Mouse (Mus musculus) forebrain, embryonic 15.5 days (tissue): Measurements from ENCODE around the gene Cdc42ep2. TPM values are rescaled to one million over a fixed set of nuclear protein-coding genes. Genes with fewer than 3 reads are reported as not detected.
A peak's percentile ranks its signal among the peaks of the same experiment; 100 is the strongest.

Experiments
- ATAC-seq: fragments of 200-750 bp; cut with Nextera tagmentation; replicated peaks from 2 replicates; pipeline ENCODE4 v1.8.0; 2017; ENCODE audit warnings: mild to moderate bottlenecking, moderate TSS enrichment, moderate library complexity
- H3K27ac ChIP-seq: fragments of 300-500 bp; sonication (generic); replicated peaks from 2 replicates; pipeline ENCODE4 v1.5.1; 2015; ENCODE audit warnings: mild to moderate bottlenecking, inconsistent platforms
- H3K27me3 ChIP-seq: fragments of 300-500 bp; sonication (generic); 2 replicates; pipeline ENCODE4 v1.6.1; 2015; ENCODE audit warnings: inconsistent platforms
- H3K36me3 ChIP-seq: fragments of 300-500 bp; sonication (generic); 2 replicates; pipeline ENCODE4 v1.6.1; 2015; ENCODE audit warnings: mild to moderate bottlenecking, inconsistent platforms
- H3K4me1 ChIP-seq: fragments of 300-500 bp; sonication (generic); 2 replicates; pipeline ENCODE4 v1.6.1; 2015; ENCODE audit warnings: inconsistent platforms
- H3K4me2 ChIP-seq: fragments of 300-500 bp; sonication (generic); replicated peaks from 2 replicates; pipeline ENCODE4 v1.6.1; 2015; ENCODE audit warnings: mild to moderate bottlenecking, inconsistent platforms
- H3K4me3 ChIP-seq: fragments of 300-500 bp; sonication (generic); 2 replicates; pipeline ENCODE4 v1.5.1; 2015; ENCODE audit warnings: mild to moderate bottlenecking, inconsistent platforms
- H3K9ac ChIP-seq: fragments of 300-500 bp; sonication (generic); replicated peaks from 2 replicates; pipeline ENCODE4 v1.6.1; 2015; ENCODE audit warnings: mild to moderate bottlenecking, inconsistent platforms
- H3K9me3 ChIP-seq: fragments of 300-500 bp; sonication (generic); 2 replicates; pipeline ENCODE4 v1.6.1; 2016; ENCODE audit warnings: inconsistent platforms
- WGBS: fragments of 180-500 bp; shearing (Covaris S2); methylation state at CpG from one replicate; pipeline ENCODE4 v1.1.7; 2015; ENCODE audit warnings: mixed read lengths; 5-methylcytosine and 5-hydroxymethylcytosine counted together
- polyA plus RNA-seq: library from polyadenylated mRNA; unstranded; fragments of >200 nt; fragmentation: Nextera tagmentation; extraction: Ambion mirVana; gene quantifications from 2 replicates; pipeline ENCODE4 v1.2.1, GENCODE M21; 2015

The Cdc42ep2 gene
- polyA plus RNA-seq, 1 experiment from 2014 or later = 10.1 TPM

DNA sequence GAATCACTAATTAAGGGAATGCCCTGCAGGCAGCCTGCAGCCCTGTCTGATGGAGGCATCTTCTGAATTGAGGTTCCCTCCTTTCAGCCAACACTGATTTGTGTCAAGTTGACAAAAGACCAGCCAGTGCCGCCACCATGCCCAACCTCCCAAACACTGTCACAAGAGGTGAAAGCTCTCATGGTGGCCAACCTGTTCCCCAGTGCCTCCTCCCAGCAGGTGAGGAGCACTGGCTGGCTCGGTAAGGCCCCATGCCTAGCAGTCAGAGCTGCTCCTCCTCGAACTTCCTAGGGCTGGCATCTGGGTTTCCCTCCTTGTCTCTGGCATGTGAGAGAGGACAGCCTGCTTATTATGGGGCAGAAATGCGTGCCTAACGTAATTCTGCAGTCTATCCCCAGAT is 15.1 kb upstream of the Cdc42ep2 start:
- Histone ChIP-seq H3K36me3 (no peaks in the 10 kb centered on the region), H3K4me3 (no peak overlapping the region), H3K9ac (no peak overlapping the region), H3K27ac (peak overlapping the region; percentile 68), H3K27me3 (no peaks in the 10 kb centered on the region), H3K9me3 (no peaks in the 10 kb centered on the region), H3K4me2 (no peak overlapping the region), H3K4me1 (peaks cover 25% of the 10 kb centered on the region)
- whole genome bisulfite sequencing = 60% methylated on average over 5 of the region's 5 CpGs
- ATAC-seq = 0 out of 2 replicates have a peak, but pooled peaks have one; percentile 4

DNA sequence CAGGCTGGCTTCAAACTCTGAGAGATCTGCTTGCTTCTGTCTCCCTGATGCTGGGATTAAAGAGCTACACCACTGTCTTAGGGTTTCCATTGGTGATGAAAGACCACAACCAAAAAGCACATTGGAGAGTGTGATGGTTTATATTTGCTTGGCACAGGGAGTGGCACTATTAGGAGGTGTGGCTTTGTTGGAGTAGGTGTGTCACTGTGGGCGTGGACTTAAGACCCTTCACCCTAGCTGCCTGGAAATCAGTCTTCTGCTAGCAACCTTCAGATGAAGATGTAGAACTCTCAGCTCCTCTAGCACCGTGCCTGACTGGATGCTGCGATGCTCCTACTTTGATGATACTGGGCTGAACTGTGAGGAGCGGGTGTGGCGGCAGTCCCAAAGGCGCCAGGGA is 13.9 kb upstream of the Cdc42ep2 start:
- Histone ChIP-seq H3K9me3 (no peaks in the 10 kb centered on the region), H3K27me3 (no peaks in the 10 kb centered on the region), H3K27ac (no peak overlapping the region), H3K36me3 (no peaks in the 10 kb centered on the region), H3K9ac (no peak overlapping the region), H3K4me3 (no peak overlapping the region), H3K4me1 (peaks cover 25% of the 10 kb centered on the region), H3K4me2 (no peak overlapping the region)
- 91% methylated on average over 6 of the region's 6 CpGs for WGBS
- no peak for ATAC-seq

DNA sequence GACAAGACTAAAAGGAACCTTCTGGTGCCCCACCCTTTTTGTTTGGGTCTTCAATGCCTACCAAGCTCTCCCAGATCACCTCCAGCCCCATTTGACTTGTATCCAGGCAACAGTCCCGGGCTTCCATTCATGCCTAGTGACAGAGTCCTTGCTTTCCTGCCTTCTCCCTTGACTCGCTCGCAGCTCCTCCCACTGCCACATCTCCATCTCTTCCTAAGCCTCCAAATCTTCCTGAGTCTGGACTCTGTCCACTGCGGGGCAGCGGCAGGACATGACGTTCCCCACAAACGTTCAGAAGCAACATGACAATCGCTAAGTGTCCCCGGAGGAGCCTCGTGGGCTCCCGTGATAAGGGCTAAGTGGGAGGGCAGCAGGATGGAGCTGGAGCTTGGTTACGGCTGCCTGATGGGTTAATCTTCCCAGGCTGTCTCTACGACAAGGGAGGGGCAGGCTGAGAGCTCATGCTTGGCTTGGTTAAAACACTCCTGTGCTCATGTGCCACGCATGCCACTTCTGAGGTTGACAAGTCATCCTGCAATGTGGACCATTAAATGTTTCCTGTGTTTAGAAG is 13.3 kb upstream of the Cdc42ep2 start:
- 33% methylated on average over 14 of the region's 14 CpGs for WGBS
- Histone ChIP-seq H3K36me3 (no peaks in the 10 kb centered on the region), H3K9ac (no peak overlapping the region), H3K27me3 (no peaks in the 10 kb centered on the region), H3K4me3 (no peak overlapping the region), H3K4me1 (peaks cover 25% of the 10 kb centered on the region), H3K9me3 (no peaks in the 10 kb centered on the region), H3K27ac (no peak overlapping the region), H3K4me2 (peak overlapping the region; percentile 4; the same call in 1 of the 2 replicates)
- no peak for ATAC-seq

DNA sequence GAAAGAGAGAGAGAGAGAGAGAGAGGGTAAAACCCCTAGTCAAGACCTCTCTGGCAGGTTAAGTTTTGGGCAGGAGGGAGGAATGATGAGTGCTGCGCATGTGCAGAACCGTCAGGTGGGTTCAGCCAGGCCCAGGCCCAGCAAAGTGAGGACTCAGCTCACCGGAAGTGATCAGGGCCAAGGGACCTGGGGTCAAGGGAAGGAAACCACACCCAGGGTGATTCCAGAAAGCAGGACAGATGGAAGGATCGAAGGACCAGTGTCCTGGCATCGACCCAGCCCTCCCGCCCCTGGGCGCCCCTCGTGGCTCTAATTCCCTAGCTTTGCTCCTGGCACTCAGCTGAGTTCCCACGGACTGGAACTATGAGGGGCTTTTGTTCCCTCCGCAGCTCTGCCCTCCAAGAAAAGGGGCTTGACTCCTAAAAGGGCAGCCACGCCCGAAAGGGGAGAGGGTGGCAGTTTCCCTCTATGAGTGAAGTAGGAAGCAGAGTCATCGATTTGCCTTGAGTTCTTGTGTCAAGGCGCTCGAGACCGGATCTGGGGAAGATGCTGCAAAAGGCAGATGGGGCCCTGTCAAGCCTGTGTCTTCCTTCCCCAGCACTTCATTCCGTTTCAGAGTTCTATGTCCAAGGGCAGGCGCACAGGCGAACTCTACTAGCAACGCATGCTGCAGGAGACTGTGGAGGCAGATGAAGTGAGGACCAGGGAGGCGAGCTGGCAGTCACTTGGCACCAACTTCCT is 12.6 kb upstream of the Cdc42ep2 start:
- no peak overlapping the region for H3K4me3 ChIP-seq
- ATAC-seq = no peak
- no peak overlapping the region for H3K27ac ChIP-seq
- no peaks in the 10 kb centered on the region for H3K9me3 ChIP-seq
- H3K4me2 ChIP-seq = peak overlapping the region; percentile 4; the same call in 1 of the 2 replicates
- H3K9ac ChIP-seq = no peak overlapping the region
- H3K4me1 ChIP-seq = peaks cover 25% of the 10 kb centered on the region
- H3K27me3 ChIP-seq = no peaks in the 10 kb centered on the region
- 56% methylated on average over 20 of the region's 21 CpGs for WGBS
- no peaks in the 10 kb centered on the region for H3K36me3 ChIP-seq

DNA sequence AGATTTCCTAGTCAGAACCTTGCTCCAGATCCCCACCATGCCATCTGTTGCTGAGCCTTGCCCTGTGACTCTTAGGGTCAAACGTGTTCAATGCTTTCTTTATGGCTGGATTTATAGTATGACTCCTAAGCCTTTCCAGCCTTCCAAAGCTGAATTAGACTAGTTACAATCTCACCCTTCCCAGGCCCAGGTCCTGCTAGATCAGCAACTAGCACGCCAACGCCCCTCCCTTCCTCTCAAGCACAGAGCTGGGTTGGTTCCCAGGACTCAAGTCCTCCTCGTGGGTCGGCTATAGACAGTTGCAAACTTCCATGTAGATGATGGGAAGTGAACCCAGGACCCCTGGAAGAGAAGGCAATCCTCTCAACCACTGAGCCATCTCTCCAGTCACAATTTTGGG is 11.1 kb upstream of the Cdc42ep2 start:
- H3K9me3 ChIP-seq = no peaks in the 10 kb centered on the region
- no peaks in the 10 kb centered on the region for H3K36me3 ChIP-seq
- peaks cover 24% of the 10 kb centered on the region for H3K4me1 ChIP-seq
- no peak overlapping the region for H3K9ac ChIP-seq
- H3K4me3 ChIP-seq = no peak overlapping the region
- no peak for ATAC-seq
- H3K27me3 ChIP-seq = no peaks in the 10 kb centered on the region
- H3K4me2 ChIP-seq = no peak overlapping the region
- WGBS = 82% methylated on average over 5 of the region's 5 CpGs
- no peak overlapping the region for H3K27ac ChIP-seq

DNA sequence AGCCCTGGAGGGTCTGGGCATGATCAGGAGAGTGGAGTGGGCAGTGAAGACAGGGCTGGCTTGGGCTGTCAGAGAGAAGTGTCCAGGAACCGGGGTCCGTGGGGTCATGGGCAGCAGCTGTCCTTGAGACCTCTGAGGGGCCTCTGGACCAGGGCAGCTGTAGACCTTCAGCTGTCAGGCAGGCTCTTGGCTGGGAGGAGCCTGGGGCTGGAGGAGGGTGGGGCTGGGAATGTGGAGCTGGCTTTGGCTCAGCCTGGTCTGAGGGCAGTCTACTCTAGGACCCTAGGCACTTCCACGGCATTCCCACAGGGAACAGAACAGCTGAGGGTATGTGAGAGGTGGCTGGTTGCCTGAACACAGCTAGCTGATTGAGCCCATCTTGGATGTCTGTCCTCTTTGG is 10.7 kb upstream of the Cdc42ep2 start:
- Histone ChIP-seq H3K4me3 (no peak overlapping the region), H3K4me1 (peaks cover 20% of the 10 kb centered on the region), H3K9me3 (no peaks in the 10 kb centered on the region), H3K27ac (no peak overlapping the region), H3K9ac (no peak overlapping the region), H3K27me3 (no peaks in the 10 kb centered on the region), H3K36me3 (no peaks in the 10 kb centered on the region), H3K4me2 (no peak overlapping the region)
- no peak for ATAC-seq
- WGBS = 80% methylated on average over 3 of the region's 3 CpGs

DNA sequence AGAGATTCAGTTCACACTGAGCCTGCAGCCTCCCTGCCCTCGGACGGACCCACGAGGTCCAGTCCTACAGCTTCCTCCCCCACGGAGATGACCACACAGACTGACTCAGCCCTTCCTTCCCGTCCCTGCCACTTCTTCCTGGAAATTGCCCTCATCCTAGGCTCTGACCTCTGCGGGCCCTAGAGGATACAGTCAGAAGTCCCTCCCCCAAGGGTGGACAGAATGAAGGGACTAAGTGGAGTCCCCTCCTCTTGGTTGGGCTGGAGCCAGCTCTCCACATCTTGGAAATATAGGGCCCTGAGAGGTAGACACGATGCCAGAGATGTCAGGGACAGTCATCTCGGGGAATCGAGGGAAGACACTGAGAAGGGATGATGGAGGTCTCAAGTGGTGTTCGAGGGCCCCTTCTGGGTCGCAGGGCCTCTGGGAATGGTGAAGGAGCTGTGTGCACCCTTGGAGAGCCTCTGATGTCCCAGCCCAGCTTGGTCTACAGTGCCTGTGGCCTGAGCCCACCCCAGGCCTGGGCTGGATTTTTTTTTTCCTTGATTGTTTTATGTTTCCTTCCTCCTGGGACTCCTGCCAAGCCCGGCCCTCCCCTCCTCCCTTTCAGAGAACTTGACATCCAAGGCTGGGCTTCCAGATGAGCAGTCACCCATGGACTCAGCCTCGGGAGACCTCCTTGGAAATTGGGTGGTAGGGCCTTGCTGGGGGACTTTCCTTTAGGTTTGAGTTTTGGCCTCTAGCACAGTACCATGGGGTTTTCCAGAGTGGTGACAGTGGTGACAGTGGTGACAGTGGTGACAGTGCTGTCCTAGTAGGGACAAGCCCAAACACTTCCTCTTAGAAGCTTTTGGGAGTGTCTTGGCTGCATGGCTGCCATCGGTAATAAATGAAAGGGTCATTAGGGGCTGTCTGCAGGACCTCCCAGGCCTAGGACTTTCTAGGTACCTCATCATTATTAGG is 5.3 kb upstream of the Cdc42ep2 start:
- no peak for ATAC-seq
- no peak overlapping the region for H3K9ac ChIP-seq

DNA sequence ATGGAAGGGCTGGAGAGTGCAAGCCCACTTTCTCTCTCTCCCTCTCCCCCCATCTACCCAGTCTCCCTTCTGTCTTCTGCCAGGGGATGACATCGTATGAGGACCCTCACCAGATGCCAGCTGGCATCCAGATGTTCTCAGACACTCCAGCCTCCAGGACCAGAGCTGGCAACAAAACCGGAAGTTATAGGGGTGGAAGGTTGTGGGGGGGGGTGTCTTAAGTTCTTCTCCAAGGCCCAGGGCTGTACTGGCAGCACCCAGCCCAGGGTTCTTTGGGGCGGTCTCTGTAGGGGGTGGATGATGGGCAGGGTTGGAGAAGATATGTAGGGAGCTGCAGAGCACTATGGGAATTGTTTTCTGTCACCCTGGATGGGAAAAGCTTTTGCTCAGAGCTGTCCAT is 3.9 kb upstream of the Cdc42ep2 start:
- H3K4me1 ChIP-seq = peaks cover 19% of the 10 kb centered on the region
- H3K4me2 ChIP-seq = no peak overlapping the region
- ATAC-seq = no peak
- WGBS = 80% methylated on average over 3 of the region's 3 CpGs
- no peak overlapping the region for H3K4me3 ChIP-seq
- H3K27me3 ChIP-seq = no peaks in the 10 kb centered on the region
- no peaks in the 10 kb centered on the region for H3K36me3 ChIP-seq
- H3K9me3 ChIP-seq = no peaks in the 10 kb centered on the region
- H3K9ac ChIP-seq = no peak overlapping the region
- H3K27ac ChIP-seq = no peak overlapping the region

More for the DNA sequence above, 5.3 kb upstream of the Cdc42ep2 start:
- Histone ChIP-seq H3K36me3 (no peaks in the 10 kb centered on the region), H3K4me3 (no peak overlapping the region), H3K9me3 (no peaks in the 10 kb centered on the region), H3K27ac (no peak overlapping the region), H3K4me2 (no peak overlapping the region), H3K4me1 (peaks cover 16% of the 10 kb centered on the region), H3K27me3 (no peaks in the 10 kb centered on the region)
- 71% methylated on average over 14 of the region's 14 CpGs for WGBS

DNA sequence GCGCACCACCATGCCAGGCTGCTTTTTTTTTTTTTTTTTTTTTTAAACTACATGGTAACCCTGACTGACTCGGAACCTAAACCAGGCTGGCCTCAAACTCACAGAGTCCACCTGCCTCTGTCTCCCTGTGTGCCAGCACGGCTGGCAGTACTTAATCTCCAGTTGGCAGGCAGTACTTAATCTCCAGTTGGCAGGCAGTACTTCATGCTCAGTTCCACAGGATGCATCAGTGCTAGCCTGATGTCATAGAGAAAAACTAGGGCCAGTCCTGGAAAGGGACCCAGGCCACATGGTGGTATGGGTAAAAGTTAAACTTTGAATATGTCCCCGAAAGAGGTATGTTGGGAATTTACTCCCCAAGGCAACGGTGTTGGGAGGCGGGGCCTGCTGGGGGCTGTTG is 3.5 kb upstream of the Cdc42ep2 start:
- no peak overlapping the region for H3K27ac ChIP-seq
- ATAC-seq = no peak
- 77% methylated on average over 6 of the region's 6 CpGs for WGBS
- H3K27me3 ChIP-seq = no peaks in the 10 kb centered on the region
- no peak overlapping the region for H3K4me3 ChIP-seq
- no peak overlapping the region for H3K4me2 ChIP-seq
- H3K36me3 ChIP-seq = no peaks in the 10 kb centered on the region
- H3K9me3 ChIP-seq = no peaks in the 10 kb centered on the region
- no peak overlapping the region for H3K9ac ChIP-seq
- peaks cover 20% of the 10 kb centered on the region for H3K4me1 ChIP-seq

DNA sequence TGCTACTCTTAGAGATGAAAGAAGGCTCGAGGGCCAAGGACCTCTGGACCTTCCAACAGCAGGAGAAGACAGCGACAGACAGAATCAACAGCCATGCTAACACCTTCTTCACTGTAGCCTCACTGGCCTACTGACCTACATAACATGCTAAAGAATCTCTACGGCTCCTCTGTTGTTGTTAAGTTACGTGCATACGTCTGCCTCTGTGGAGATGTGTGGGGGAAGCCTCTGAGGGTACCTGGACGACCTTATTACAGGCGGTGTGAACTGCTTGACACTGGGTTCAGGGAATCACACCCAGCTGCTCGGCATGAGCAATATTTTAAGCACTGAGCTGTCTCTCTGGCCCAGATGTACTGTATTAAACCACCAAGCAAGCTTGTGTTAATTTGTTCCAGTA is 2.9 kb upstream of the Cdc42ep2 start:
- peaks cover 20% of the 10 kb centered on the region for H3K4me1 ChIP-seq
- H3K36me3 ChIP-seq = no peaks in the 10 kb centered on the region
- 78% methylated on average over 8 of the region's 8 CpGs for WGBS
- H3K4me2 ChIP-seq = no peak overlapping the region
- no peak for ATAC-seq
- H3K9ac ChIP-seq = no peak overlapping the region
- H3K27ac ChIP-seq = no peak overlapping the region
- no peak overlapping the region for H3K4me3 ChIP-seq
- H3K27me3 ChIP-seq = no peaks in the 10 kb centered on the region
- H3K9me3 ChIP-seq = no peaks in the 10 kb centered on the region

DNA sequence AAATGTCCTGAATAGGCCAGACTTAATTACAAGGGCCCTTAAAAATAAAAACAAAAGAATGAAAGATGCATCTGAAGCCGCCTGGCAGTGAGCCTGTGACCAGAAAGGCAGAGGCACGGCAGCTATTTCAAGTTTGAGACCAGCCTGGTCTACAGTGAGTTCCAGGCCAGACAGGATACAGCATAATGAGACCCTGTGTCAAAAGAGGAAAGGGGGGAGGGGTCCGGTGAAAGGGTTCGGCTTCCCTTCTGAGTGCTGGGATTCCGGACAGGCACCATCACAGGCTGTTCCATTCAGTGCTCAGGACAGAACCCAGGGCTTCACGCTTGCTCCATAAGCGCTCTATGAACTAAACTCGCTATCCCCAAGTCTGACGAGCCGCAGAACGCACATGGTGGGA is 2.4 kb upstream of the Cdc42ep2 start:
- no peak overlapping the region for H3K4me3 ChIP-seq
- no peak overlapping the region for H3K27ac ChIP-seq
- ATAC-seq = no peak
- no peaks in the 10 kb centered on the region for H3K9me3 ChIP-seq
- no peak overlapping the region for H3K4me2 ChIP-seq
- H3K4me1 ChIP-seq = peaks cover 21% of the 10 kb centered on the region
- no peaks in the 10 kb centered on the region for H3K36me3 ChIP-seq
- no peak overlapping the region for H3K9ac ChIP-seq
- WGBS = 70% methylated on average over 11 of the region's 11 CpGs
- no peaks in the 10 kb centered on the region for H3K27me3 ChIP-seq

DNA sequence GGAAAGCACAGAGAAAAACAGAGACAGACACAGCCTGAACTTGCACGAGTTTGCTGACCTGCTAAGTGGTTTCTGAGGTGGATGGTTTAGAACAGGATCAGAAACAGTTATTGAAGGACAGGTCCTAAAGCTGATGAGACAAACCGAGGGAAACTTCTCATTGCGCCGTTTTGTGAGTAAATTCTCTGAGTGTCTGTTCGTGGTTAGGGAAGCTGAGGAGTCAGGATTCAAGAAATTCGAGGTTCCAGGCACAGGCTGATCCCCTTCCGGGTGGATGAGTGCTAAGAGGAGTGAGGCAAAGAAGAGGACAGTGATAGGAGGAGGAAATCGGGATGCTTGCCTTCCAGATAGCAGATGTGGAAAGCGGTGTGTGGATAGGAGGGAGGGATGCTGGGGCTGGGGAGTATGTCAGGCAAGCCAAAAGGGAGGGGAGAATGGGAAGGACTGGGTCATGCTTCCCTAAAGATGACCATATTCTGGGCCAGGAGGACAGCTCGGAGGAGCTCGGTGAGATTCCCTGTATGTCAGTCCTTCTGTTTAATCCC is 767 bp upstream of the Cdc42ep2 start:
- Histone ChIP-seq H3K27me3 (no peaks in the 10 kb centered on the region), H3K4me1 (peaks cover 28% of the 10 kb centered on the region), H3K36me3 (no peaks in the 10 kb centered on the region), H3K27ac (peak overlapping the region; percentile 67; the same call in 1 of the 2 replicates), H3K4me2 (peak overlapping the region; percentile 92), H3K9me3 (no peaks in the 10 kb centered on the region), H3K4me3 (peak overlapping the region; percentile 65), H3K9ac (peak overlapping the region; percentile 61)
- no peak for ATAC-seq
- WGBS = 27% methylated on average over 11 of the region's 11 CpGs
